Mouse (Mus musculus) megakaryocyte-erythroid progenitor cell, adult 5-6 weeks (primary cell): Measurements from ENCODE around the gene Zscan25. TPM values are rescaled to one million over a fixed set of nuclear protein-coding genes. Genes with fewer than 3 reads are reported as not detected.
"Not testable (repeated sequence)": the region's sequence is repeated elsewhere in the genome, so short reads cannot be mapped to it uniquely, and the experiment has no call there.

Experiments
- ATAC-seq: replicated peaks from 2 replicates; pipeline ENCODE4 v1.8.0; 2016; ENCODE audit warnings: mild to moderate bottlenecking, inconsistent platforms; ENCODE audit not compliant: severe bottlenecking, poor library complexity, low FRiP score, low TSS enrichment
- total RNA-seq, 2 experiments: library from RNA; stranded (forward) in 1 of 2; stranded (reverse) in 1 of 2; fragments of 200-1000, 215-1000 nt in 1 of 2; fragments of >200 nt in 1 of 2; fragmentation: Nextera tagmentation in 1 of 2; gene quantifications; 2 replicates each; pipeline ENCODE4 v1.2.3; 2014 to 2017

Zscan25 gene
- total RNA-seq (2014; fragmentation: Nextera tagmentation) (9.8 and 13.3 TPM in 2 replicates), total RNA-seq (2017) (6.6 and 14.9 TPM in 2 replicates)

- ATAC-seq: peak; percentile 96
These were observed at the start of gene Zscan25 for GRCm38 (mm10) chr5:145280371-145281143. Zscan25 (plus strand) TSS chr5:145280500.

DNA sequence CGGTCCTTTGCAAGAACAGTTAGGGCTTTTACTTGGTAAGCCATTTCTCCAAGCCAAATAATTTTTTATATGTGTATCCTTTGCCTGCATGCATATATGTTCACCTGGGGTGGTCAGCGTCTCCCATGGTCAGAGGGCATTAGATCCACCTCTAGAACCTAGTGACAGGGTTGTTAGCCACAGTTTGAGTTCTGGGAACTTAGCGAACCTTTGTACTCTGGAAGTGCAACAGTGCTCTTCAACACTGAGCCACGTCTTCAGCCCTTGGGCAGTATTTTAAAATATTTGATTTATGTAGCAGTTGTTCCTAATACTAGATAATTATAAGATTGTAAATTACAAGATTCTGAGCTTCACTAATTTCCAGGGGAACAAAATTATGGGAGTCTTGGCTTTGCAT is 49.7 kb upstream of the Zscan25 start:
- no peak for ATAC-seq

DNA sequence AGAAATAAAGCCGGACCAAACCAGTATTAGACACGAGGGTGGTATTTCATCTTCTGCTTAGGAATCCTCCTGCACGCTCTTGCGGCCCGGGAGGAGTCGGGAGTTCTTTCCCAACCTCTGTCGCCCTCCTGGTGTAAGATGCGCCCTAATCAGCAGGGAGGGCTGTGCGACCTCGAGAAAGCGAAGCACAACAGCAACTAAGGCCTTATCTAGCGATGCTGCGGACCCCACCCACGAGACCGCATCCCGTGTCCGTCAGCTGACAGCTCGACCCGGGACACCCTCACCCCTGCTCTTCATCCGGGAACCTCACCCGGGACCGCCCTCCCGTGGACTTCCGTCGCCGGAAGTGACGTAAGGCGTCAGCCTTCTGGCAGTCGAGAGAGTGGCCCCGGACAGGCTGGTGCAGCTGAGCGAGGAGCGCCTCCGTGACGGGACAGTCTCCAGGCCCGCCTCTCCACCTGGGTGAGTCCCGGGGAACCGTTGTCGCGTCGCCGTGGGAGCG is 48.9 kb upstream of the Zscan25 start, which contains the start of gene Zfp655:
TSS of gene Zfp655 (plus strand) at position 349 of the 505 bp plus-strand sequence.
- ATAC-seq: peak; percentile 92

DNA sequence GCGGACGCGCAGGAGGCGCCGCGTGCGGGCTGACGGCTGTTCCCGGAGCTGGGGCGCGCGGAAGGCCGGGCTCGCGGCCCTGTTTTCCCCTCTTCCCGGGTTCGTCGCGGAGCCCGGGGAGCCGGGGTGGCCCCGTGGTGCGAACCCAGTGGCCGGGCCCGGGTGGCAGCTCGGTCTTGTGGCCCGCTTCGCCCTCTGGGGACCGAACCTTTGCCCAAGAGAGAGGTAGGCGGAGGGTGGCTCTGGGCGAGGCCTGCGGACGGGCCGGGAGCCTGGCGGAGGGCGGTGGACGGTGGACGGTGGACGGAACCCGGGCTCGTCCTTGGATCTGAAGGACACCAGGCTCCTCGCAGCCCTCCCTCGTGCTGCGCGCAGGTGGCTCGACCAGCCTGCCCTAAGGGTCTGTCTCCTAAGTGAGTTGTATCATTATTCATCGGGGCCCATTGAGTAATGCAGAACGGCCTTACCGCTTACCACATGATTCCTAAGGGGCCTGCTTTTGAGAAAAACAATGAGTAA is 48.3 kb upstream of the Zscan25 start:
- ATAC-seq: peak; percentile 14; the same call in 1 of the 2 replicates

GRCm38 (mm10) chr5:145234636-145235035 is 45.7 kb upstream of the Zscan25 start:
- ATAC-seq: peak; percentile 48

DNA sequence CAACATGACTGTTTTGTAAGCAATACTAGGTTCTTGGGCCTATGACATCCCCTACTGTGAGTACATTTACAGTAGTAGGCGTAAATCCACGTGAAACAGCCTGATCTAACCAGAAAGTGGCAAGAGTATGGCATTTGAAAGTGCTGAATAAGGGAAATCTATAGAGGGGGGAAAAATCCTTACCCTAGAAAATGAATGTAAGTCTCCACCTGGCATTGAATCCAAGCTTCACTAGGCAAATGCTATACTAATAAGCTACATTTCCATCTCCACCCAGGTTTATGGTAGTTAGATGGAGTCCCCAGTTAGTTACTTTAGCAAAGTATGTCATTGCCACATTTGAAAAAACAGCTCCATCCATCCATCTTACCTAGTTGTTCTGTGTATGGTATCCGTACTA is 30.8 kb upstream of the Zscan25 start:
- ATAC-seq: no peak

GRCm38 (mm10) chr5:145273568-145273967 is 6.7 kb upstream of the Zscan25 start:
- not testable (repeated sequence) for ATAC-seq

GRCm38 (mm10) chr5:145279948-145280347 is 352 bp upstream of the Zscan25 start:
- ATAC-seq: no peak

- no peak for ATAC-seq
These were observed 8.1 kb downstream of the Zscan25 start for GRCm38 (mm10) chr5:145288382-145288781.

DNA sequence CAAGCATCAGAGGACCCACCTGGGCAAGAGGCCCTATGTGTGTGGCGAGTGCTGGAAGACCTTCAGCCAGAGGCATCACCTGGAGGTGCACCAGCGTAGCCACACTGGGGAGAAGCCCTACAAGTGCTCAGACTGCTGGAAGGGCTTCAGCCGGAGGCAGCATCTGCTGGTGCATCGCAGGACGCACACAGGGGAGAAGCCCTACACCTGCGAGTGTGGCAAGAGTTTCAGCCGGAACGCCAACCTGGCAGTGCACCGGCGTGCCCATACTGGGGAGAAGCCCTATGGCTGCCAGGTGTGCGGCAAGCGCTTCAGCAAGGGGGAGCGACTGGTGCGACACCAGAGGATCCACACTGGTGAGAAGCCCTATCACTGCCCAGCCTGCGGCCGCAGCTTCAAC is 10.4 kb downstream of the Zscan25 start:
- no peak for ATAC-seq

DNA sequence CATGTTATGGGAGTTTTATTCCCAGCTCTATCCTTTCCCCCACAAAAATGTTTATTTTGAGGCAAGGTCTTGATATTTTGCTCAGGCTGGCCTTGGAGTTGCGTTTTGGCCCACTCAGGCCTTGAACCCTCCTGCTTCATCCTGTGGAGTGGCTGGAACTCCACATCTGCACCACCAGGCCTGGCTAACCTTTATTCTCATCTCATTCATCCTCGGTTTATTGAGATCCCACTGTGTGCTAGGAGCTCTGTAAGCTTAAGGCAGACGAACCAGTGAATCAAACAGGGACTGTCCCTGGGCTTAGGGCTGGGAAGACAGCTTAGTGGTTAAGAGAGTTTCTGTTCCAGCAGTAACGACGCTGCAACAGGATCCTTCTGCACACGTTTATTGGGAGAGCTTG is 12.1 kb downstream of the Zscan25 start:
- ATAC-seq: no peak

GRCm38 (mm10) chr5:145300469-145300868 is 20.2 kb downstream of the Zscan25 start:
- ATAC-seq: no peak

DNA sequence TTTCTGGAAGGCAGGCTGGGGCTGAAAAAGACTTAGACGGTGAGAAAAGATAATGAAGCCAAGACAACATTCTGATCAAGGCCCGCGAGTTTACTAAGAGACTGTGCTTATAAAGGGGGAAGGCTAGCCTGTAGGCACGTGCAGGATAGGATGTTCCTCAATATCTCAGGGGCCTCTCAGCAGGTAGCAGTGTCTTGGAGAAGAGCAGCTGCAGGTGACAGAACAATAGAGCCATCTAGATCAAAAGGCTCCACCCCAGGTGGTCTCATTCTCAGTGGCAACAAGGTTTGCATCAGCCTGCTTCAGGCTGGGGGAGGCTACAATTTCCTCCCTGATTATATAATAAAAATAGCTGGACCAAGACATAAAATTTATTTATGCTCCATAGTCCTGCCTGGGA is 21.5 kb downstream of the Zscan25 start:
- ATAC-seq: not testable (repeated sequence)

DNA sequence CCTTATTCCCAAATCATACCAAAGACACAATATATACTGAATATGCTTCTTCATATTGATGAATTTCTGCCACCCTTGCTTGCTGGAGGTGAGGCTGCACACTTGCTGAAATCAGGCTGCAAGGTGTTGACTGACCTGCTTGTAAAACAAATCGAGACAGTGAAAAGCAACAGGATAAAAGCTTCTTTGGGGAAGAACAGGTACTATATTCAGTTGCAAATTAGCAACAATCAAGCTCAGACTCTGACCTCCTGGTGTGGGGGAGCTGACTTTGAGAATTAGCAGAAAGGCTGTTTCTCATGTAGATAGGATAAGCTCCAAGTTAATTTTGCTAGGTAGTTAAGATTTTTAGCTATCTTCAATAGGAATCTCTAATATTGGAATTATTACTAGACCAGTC is 22.1 kb downstream of the Zscan25 start:
- ATAC-seq: no peak

DNA sequence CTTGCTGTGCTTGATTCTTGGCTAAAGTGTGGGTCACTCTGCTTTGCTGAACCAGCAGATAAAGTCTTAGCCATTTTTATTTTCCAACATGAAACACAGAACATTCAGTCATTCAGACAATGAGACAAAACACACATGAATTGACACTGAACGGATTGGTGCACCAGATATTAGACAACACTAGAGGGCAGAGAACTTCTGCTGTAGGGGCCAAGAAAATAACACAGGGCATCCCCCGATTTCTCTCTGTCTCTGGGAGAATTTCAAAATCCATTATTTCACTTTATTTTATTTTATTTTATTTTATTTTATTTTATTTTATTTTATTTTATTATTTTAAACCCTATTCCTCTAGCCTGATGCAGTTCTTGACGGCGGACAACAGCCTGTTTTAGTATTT is 26.7 kb downstream of the Zscan25 start:
- ATAC-seq: not testable (repeated sequence)

GRCm38 (mm10) chr5:145307811-145308210 is 27.5 kb downstream of the Zscan25 start:
- ATAC-seq: not testable (repeated sequence)

GRCm38 (mm10) chr5:145313845-145314244 is 33.5 kb downstream of the Zscan25 start:
- ATAC-seq: no peak

- no peak for ATAC-seq
These were observed 36.8 kb downstream of the Zscan25 start for GRCm38 (mm10) chr5:145317141-145317540.

- ATAC-seq: not testable (repeated sequence)
These were observed 58.5 kb downstream of the Zscan25 start for GRCm38 (mm10) chr5:145338756-145339155.
